Mouse (Mus musculus): ENCODE measurements around the gene Ripor3.

The Ripor3 gene

GRCm38 (mm10) chr2:167987640-167988039 lies 22.8 kb downstream of the Ripor3 start:
- DNase-seq (ENCODE audit: low read depth), result no peak

- DNase-seq (ENCODE audit: low read depth), result peak; percentile 41
Observed at GRCm38 (mm10) chr2:167986762-167987161, 23.7 kb downstream of the Ripor3 start.

- DNase-seq (ENCODE audit: low read depth), result peak; percentile 61
Observed at GRCm38 (mm10) chr2:167984946-167985345, 25.5 kb downstream of the Ripor3 start.

- peak; percentile 37 for DNase-seq (ENCODE audit: low read depth)
Observed at GRCm38 (mm10) chr2:167984371-167984770, 26.0 kb downstream of the Ripor3 start.

GRCm38 (mm10) chr2:167982646-167983045 lies 27.8 kb downstream of the Ripor3 start:
- no peak for DNase-seq (ENCODE audit: low read depth)

- DNase-seq (ENCODE audit: low read depth), result no peak
Observed at GRCm38 (mm10) chr2:167980391-167980790, 30.0 kb downstream of the Ripor3 start.

GRCm38 (mm10) chr2:167978271-167978670 lies 32.1 kb downstream of the Ripor3 start:
- DNase-seq (ENCODE audit: low read depth), result no peak

GRCm38 (mm10) chr2:167975746-167976145 lies 34.7 kb downstream of the Ripor3 start:
- DNase-seq (ENCODE audit: low read depth), result peak; percentile 73

GRCm38 (mm10) chr2:167972809-167973208 lies 37.6 kb downstream of the Ripor3 start:
- DNase-seq (ENCODE audit: low read depth), result no peak

GRCm38 (mm10) chr2:167972146-167972545 lies 38.3 kb downstream of the Ripor3 start:
- no peak for DNase-seq (ENCODE audit: low read depth)

- DNase-seq (ENCODE audit: low read depth), result no peak
Observed at GRCm38 (mm10) chr2:167969851-167970541, 40.4 kb downstream of the Ripor3 start.

GRCm38 (mm10) chr2:167968504-167968903 lies 41.9 kb downstream of the Ripor3 start:
- no peak for DNase-seq (ENCODE audit: low read depth)

- no peak for DNase-seq (ENCODE audit: low read depth)
Observed at GRCm38 (mm10) chr2:167965911-167966310, 44.5 kb downstream of the Ripor3 start.

- DNase-seq (ENCODE audit: low read depth), result no peak
Observed at GRCm38 (mm10) chr2:167964320-167964719, 46.1 kb downstream of the Ripor3 start.

- peak; percentile 86 for DNase-seq (ENCODE audit: low read depth)
Observed at GRCm38 (mm10) chr2:167963778-167964300, 46.6 kb downstream of the Ripor3 start.

- DNase-seq (ENCODE audit: low read depth), result no peak
Observed at GRCm38 (mm10) chr2:167963176-167963575, 47.2 kb downstream of the Ripor3 start.

GRCm38 (mm10) chr2:167962347-167962746 lies 48.1 kb downstream of the Ripor3 start:
- no peak for DNase-seq (ENCODE audit: low read depth)

- no peak for DNase-seq (ENCODE audit: low read depth)
Observed at GRCm38 (mm10) chr2:167960584-167960983, 49.8 kb downstream of the Ripor3 start.

GRCm38 (mm10) chr2:167959996-167960395 lies 50.4 kb downstream of the Ripor3 start:
- DNase-seq (ENCODE audit: low read depth), result no peak

GRCm38 (mm10) chr2:167959384-167959911 lies 51.0 kb downstream of the Ripor3 start:
- no peak for DNase-seq (ENCODE audit: low read depth)

GRCm38 (mm10) chr2:167958843-167959242 lies 51.6 kb downstream of the Ripor3 start:
- peak; percentile 72 for DNase-seq (ENCODE audit: low read depth)

- no peak for DNase-seq (ENCODE audit: low read depth)
Observed at GRCm38 (mm10) chr2:167958082-167958788, 52.2 kb downstream of the Ripor3 start.

- peak; percentile 66 for DNase-seq (ENCODE audit: low read depth)
Observed at GRCm38 (mm10) chr2:167957539-167957938, 52.9 kb downstream of the Ripor3 start.

All from 416B (cell line).